ENCODE assay signal across 12 mouse cellular contexts in the genomic region with DNA sequence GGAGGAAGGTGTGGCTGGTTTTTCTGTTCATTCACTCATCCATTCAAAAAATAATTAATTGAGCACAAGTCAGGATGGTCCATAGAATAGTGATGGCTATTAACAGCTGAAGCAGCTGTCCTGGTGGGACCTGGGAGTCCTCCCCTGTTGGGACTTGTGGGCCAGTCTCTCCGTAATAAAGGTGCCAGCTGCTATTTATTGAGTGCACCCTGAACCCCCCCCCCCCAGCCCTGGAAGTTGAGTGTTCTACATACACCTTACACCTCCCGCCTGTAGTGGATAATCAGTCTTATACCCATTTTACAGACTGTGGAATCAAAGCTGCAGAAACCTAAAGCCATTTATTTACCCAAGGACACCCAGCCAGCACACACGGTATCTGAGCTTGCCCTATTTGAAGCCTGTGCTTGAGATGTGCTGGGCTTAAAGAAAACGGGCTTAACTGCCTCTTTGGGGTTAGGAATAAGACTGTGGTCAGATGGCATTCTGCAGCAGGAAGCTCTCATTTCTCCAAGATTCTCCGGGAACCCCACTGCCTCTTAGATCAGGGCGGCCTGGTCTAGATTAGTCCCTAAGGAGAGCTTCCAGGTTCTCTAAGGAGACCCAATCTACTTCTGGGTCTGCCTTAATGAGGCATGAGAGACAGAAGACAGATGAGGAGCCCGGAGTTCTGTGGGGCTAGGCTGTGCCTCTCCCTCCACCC. TPM values are rescaled to one million over a fixed set of nuclear protein-coding genes. Genes with fewer than 3 reads are reported as not detected.
DNase-seq lines count a peak whose midpoint lies in the region; ATAC-seq and TF ChIP-seq lines count a peak whose summit lies in the region.
"Had no signal": no experiment of that assay in that cellular context is flagged by ENCODE, and none has a peak within 500 bp of the region (broad histone marks: within the 10 kb centered on the region; RNA-seq: fewer than 3 reads in every experiment).

No protein-coding gene starts in this region.

- no peak for ATAC-seq in heart, embryonic 15.5 days (replicated peaks; ENCODE audit: insufficient number of reproducible peaks, insufficient read depth, low FRiP score, low read depth)
- ATAC-seq in embryonic facial prominence, embryonic 13.5 days (ENCODE audit: insufficient number of reproducible peaks, insufficient read depth, low FRiP score, low TSS enrichment, low read depth) = no peak
- ATAC-seq in hindbrain, postnatal 0 days = no peak
- ATAC-seq in neural tube, embryonic 12.5 days (ENCODE audit: low FRiP score, low read depth) = peak; percentile 27

- no peaks in the 10 kb centered on the region for H3K9me3 ChIP-seq in heart, embryonic 15.5 days (replicated peaks)
- no peaks in the 10 kb centered on the region for H3K9me3 ChIP-seq in embryonic facial prominence, embryonic 13.5 days
- no peaks in the 10 kb centered on the region for H3K9me3 ChIP-seq in hindbrain, postnatal 0 days (ENCODE audit: low read length)
- H3K9me3 ChIP-seq in neural tube, embryonic 12.5 days = no peaks in the 10 kb centered on the region
- H3K9me3 ChIP-seq: intestine, embryonic 15.5 days had no signal

- no peak overlapping the region for H3K4me2 ChIP-seq in heart, embryonic 15.5 days
- peak overlapping the region; percentile 61 for H3K4me2 ChIP-seq in embryonic facial prominence, embryonic 13.5 days
- H3K4me2 ChIP-seq in hindbrain, postnatal 0 days (ENCODE audit: low read depth, low read length) = peak overlapping the region; percentile 59
- peak overlapping the region; percentile 81 for H3K4me2 ChIP-seq in neural tube, embryonic 12.5 days (replicated peaks)

- H3K9ac ChIP-seq in heart, embryonic 15.5 days = peak overlapping the region; percentile 65; the same call in 1 of the 2 replicates
- H3K9ac ChIP-seq in embryonic facial prominence, embryonic 13.5 days = peak overlapping the region; percentile 69
- no peak overlapping the region for H3K9ac ChIP-seq in hindbrain, postnatal 0 days (replicated peaks; ENCODE audit: low read length)
- peak overlapping the region; percentile 56; the same call in 1 of the 2 replicates for H3K9ac ChIP-seq in neural tube, embryonic 12.5 days

- TF ChIP-seq CTCF in hindbrain, postnatal 0 days (IDR thresholded peaks at IDR 0.05; ENCODE audit: low read depth) = no peak

- H3K4me1 ChIP-seq in heart, embryonic 15.5 days (replicated peaks) = peaks cover 16% of the 10 kb centered on the region
- peaks cover 67% of the 10 kb centered on the region for H3K4me1 ChIP-seq in embryonic facial prominence, embryonic 13.5 days
- H3K4me1 ChIP-seq in hindbrain, postnatal 0 days (ENCODE audit: insufficient read depth, low read length) = peaks cover 53% of the 10 kb centered on the region
- peaks cover 82% of the 10 kb centered on the region for H3K4me1 ChIP-seq in neural tube, embryonic 12.5 days

- H3K36me3 ChIP-seq in heart, embryonic 15.5 days = no peaks in the 10 kb centered on the region
- H3K36me3 ChIP-seq in embryonic facial prominence, embryonic 13.5 days = peaks cover 64% of the 10 kb centered on the region
- no peaks in the 10 kb centered on the region for H3K36me3 ChIP-seq in hindbrain, postnatal 0 days (ENCODE audit: insufficient read depth, low read length)
- H3K36me3 ChIP-seq in neural tube, embryonic 12.5 days = peaks cover 70% of the 10 kb centered on the region

- 78% methylated on average over 7 of the region's 7 CpGs for WGBS in heart, embryonic 15.5 days
- 26% methylated on average over 7 of the region's 7 CpGs for WGBS in embryonic facial prominence, embryonic 13.5 days
- WGBS in hindbrain, postnatal 0 days = 31% methylated on average over 7 of the region's 7 CpGs
- 27% methylated on average over 7 of the region's 7 CpGs for WGBS in neural tube, embryonic 12.5 days

- no peak overlapping the region for H3K4me3 ChIP-seq in heart, embryonic 15.5 days
- H3K4me3 ChIP-seq in embryonic facial prominence, embryonic 13.5 days = no peak overlapping the region; the same call in 1 of the 2 replicates
- H3K4me3 ChIP-seq in hindbrain, postnatal 0 days (ENCODE audit: low read length) = no peak overlapping the region
- H3K4me3 ChIP-seq in neural tube, embryonic 12.5 days = peak overlapping the region; percentile 16; the same call in 1 of the 2 replicates

- peak overlapping the region; percentile 50; the same call in 1 of the 2 replicates for H3K27ac ChIP-seq in heart, embryonic 15.5 days
- peak overlapping the region; percentile 97 for H3K27ac ChIP-seq in embryonic facial prominence, embryonic 13.5 days
- H3K27ac ChIP-seq in hindbrain, postnatal 0 days = peak overlapping the region; percentile 98
- peak overlapping the region; percentile 99 for H3K27ac ChIP-seq in neural tube, embryonic 12.5 days

- H3K27me3 ChIP-seq in heart, embryonic 15.5 days = peaks cover 9% of the 10 kb centered on the region
- no peaks in the 10 kb centered on the region for H3K27me3 ChIP-seq in embryonic facial prominence, embryonic 13.5 days
- no peaks in the 10 kb centered on the region for H3K27me3 ChIP-seq in hindbrain, postnatal 0 days (ENCODE audit: insufficient read depth, low read length)
- no peaks in the 10 kb centered on the region for H3K27me3 ChIP-seq in neural tube, embryonic 12.5 days (replicated peaks)
- H3K27me3 ChIP-seq: intestine, embryonic 15.5 days had no signal

- no peak for DNase-seq in heart, postnatal 4 days
- no peak for DNase-seq in hindbrain, postnatal 0 days (ENCODE audit: low spot score)
- DNase-seq in right cerebral cortex, adult 2 months (ENCODE audit: low spot score in 2 of 2) = no peak
- no peak for DNase-seq in lung, postnatal 4 days
- DNase-seq in gastrocnemius, postnatal 4 days (ENCODE audit: low spot score in 2 of 2) = no peak
- DNase-seq: gastrocnemius, adult 2 months; spleen, adult 18-20 months had no signal

RNA-seq across cellular contexts. Expression of a gene that starts 8.0 kb away (rescaled TPM):
- 2.0 and 3.5 TPM in 2 replicates for polyA plus RNA-seq in heart, embryonic 15.5 days (2015; fragmentation: Nextera tagmentation; extraction: Ambion mirVana)
- 1 to 10 TPM; 6.2 to 7.7 TPM for total RNA-seq in heart, postnatal 4 days (2021)
- 22.3 and 23.9 TPM in 2 replicates for polyA plus RNA-seq in embryonic facial prominence, embryonic 13.5 days (2015; fragmentation: Nextera tagmentation; extraction: Ambion mirVana)
- 75.9 and 88.1 TPM in 2 replicates for total RNA-seq in hindbrain, postnatal 0 days (2014; rRNA removed)
- 45.1 and 46.2 TPM in 2 replicates for polyA plus RNA-seq in hindbrain, postnatal 0 days (2015; fragmentation: Nextera tagmentation; extraction: Ambion mirVana)
- 122 and 129 TPM in 2 replicates for polyA plus RNA-seq in neural tube, embryonic 12.5 days (2016; fragmentation: Nextera tagmentation; extraction: Ambion mirVana)
- 1 to 10 TPM; 6.2 to 6.5 TPM for total RNA-seq in gastrocnemius, postnatal 4 days (2021)
- total RNA-seq: liver, adult 2 months had no signal

RNA-seq across cellular contexts. Expression of a gene that starts 28.7 kb away (rescaled TPM):
- 0.32 and 0.52 TPM in 2 replicates for polyA plus RNA-seq in heart, embryonic 15.5 days (2015; fragmentation: Nextera tagmentation; extraction: Ambion mirVana)
- not detected for total RNA-seq in heart, postnatal 4 days (2021)
- polyA plus RNA-seq in embryonic facial prominence, embryonic 13.5 days (2015; fragmentation: Nextera tagmentation; extraction: Ambion mirVana) = not detected in 2 replicates
- total RNA-seq in hindbrain, postnatal 0 days (2014; rRNA removed) = not detected in 2 replicates
- polyA plus RNA-seq in hindbrain, postnatal 0 days (2015; fragmentation: Nextera tagmentation; extraction: Ambion mirVana) = not detected in 2 replicates
- not detected in 2 replicates for polyA plus RNA-seq in neural tube, embryonic 12.5 days (2016; fragmentation: Nextera tagmentation; extraction: Ambion mirVana)
- total RNA-seq in gastrocnemius, postnatal 4 days (2021) = not detected
- total RNA-seq: gastrocnemius, adult 2 months had no signal
- polyA plus RNA-seq: liver, adult 2 months had no signal

RNA-seq across cellular contexts. Expression of a gene that starts 47.1 kb away (rescaled TPM):
- polyA plus RNA-seq in heart, embryonic 15.5 days (2015; fragmentation: Nextera tagmentation; extraction: Ambion mirVana) = 20.9 TPM in 2 replicates
- total RNA-seq in heart, postnatal 4 days (2021) = 10 to 100 TPM; 10.5 to 12.7 TPM
- 24.8 and 28.1 TPM in 2 replicates for polyA plus RNA-seq in embryonic facial prominence, embryonic 13.5 days (2015; fragmentation: Nextera tagmentation; extraction: Ambion mirVana)
- 25.8 and 33.7 TPM in 2 replicates for total RNA-seq in hindbrain, postnatal 0 days (2014; rRNA removed)
- polyA plus RNA-seq in hindbrain, postnatal 0 days (2015; fragmentation: Nextera tagmentation; extraction: Ambion mirVana) = 20.2 and 21.8 TPM in 2 replicates
- polyA plus RNA-seq in neural tube, embryonic 12.5 days (2016; fragmentation: Nextera tagmentation; extraction: Ambion mirVana) = 23.8 and 24.9 TPM in 2 replicates
- 10 to 100 TPM; 13.4 to 16.8 TPM for total RNA-seq in gastrocnemius, postnatal 4 days (2021)
